Mouse (Mus musculus) adrenal gland, adult (tissue): ENCODE results near the gene Adra2b.

ENCODE experiments used
- DNase-seq, 2 experiments: peaks; one replicate each; pipeline ENCODE4 v3.0.0; 2022 to 2023; ENCODE audit warnings: low spot score in 1 of 2; ENCODE audit not compliant: inconsistent age in 2 of 2

The Adra2b gene

DNA sequence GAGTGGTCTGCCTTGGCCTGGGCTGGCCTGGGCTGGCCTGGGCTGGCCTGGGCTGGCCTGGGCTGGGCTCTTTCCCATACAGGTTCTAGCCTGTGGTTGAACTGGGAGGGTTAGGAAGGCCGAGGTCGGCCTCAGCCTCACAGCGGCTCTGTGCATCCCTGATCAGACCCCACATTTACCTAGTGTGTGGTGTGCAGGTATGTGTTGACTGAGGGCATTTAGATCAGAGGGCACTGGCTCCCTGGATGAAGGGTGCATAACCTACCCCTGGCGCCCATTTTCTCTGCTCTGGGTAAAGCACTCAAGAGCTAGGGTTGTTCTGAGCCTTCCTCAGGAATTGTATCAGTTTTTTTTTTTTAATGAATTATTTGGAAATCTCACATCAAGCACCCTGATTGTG lies 24.6 kb upstream of the Adra2b start, which contains the start of gene Astl:
Gene Astl (plus strand): TSS at position 224 of the 400 bp plus-strand sequence.
- DNase-seq, result no peak

DNA sequence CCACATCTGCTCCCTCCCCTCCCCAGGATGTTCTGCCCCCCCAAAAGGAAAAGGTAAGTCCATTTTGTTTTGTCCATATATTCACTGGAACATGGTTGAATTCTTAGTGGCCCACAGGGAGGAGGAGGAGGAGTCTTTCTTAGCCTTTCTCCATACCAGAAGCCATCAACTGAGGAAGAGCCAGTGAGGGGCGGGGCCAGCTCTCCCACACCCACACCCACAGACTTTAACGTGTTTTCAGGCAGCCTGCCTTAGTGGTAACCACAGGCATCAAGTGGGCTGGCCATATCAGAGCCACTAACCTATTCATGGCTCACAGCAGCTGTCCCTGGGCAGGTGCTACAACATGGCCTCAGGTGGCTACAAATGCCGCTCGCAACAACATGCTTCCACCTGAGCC lies 24.2 kb upstream of the Adra2b start:
- no peak for DNase-seq

DNA sequence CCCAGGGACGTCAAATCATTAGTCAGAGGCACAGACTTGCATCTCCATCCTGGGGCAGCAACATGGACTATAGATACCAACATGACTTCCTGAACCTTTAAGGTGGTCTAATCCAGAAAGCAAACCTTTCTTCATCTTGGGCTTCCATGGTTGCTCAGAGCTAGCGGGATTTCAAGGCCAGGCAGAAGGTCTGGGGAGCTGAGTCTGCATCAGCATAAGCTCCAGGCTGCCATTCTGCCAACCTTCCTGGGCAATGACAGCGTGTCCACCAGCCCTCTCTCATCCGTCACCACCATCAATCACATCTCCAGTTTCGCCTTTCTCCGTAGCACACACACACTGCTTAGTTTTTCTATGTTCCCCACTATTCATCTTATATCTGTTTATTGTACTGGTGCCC lies 23.7 kb upstream of the Adra2b start:
- no peak for DNase-seq

DNA sequence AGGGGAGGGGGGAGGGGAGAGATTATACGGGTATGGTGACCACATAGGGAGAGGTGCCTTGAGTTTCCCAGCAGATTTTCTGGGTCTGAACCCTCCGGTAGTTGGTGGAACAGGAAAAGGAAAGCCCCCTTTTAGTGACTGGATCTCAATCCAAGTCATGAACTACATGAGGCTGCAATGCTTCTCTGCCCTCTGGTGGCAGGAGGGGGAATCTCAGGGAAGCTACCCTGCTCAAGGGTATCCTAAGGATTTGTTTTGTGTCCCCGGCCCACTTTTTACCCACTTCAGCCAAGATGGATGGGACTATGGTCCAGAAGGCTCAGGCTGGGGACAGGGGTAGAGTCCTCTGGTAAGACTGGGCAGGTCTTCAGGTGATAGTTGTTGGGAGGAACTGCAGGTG lies 21.8 kb upstream of the Adra2b start:
- peak; percentile 42 to 82 for DNase-seq

DNA sequence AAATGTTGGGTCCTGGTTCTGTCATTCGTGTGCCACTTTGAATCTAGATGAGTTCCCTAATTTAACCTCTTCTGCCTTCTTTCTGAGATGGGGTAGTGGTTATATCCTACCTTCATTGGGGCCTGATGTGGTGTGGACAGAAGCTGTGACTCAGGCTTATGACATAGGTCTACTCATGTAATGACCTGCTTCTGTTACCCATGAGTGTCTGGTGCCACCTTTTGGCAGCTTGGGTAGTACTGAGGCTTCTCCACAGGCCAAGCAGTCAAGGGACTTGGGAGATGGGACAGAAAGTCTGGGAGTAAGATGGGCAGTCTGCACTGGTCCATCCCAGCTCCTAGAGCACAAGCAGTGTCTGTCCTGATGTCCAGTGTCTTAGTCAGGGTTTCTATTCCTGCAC lies 16.7 kb upstream of the Adra2b start:
- DNase-seq, result peak in 1 of 2 experiments; percentile 42

DNA sequence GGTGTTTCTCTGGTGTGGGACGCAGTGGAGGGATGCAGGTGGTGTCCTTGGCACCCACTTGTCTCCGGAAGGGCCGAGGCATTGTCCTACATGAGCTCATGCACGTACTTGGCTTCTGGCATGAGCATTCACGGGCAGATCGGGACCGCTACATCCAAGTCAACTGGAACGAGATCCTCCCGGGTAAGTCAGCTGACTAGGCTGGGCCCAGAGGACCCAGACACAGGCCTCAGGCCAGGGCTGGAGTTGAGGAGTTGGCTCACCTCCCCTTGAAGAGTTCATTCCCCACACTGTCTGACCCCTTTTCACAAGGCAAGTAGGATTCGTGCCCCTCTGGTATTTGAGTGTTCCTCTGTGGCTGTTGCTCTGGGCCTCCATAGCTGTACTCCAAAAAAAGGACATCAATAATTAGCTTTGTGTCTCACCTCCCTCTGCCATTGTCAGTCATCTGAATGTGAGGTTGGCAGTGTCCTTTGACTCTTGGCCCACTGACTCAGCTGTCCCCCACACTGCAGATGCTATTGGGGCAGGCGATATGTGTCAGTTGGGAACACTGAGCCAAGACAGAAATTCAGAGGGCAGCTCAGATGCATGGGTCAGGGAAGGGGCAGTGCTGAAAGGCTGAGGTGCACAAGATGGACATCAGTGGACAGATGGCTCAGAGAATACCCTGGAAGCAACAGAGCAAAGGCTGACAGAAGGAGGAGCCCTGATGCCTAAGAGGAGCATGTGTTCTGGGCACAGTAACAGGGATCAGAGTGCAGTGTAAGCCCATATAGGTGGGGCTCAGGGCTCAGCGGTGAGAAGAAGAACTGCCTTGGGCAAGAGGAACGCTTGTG lies 15.6 kb upstream of the Adra2b start:
- no peak for DNase-seq

GRCm38 (mm10) chr2:127353881-127354280 lies 9.1 kb upstream of the Adra2b start:
- no peak for DNase-seq

- DNase-seq, result no peak
These were observed 259 bp downstream of the Adra2b start for GRCm38 (mm10) chr2:127363282-127363652.

DNA sequence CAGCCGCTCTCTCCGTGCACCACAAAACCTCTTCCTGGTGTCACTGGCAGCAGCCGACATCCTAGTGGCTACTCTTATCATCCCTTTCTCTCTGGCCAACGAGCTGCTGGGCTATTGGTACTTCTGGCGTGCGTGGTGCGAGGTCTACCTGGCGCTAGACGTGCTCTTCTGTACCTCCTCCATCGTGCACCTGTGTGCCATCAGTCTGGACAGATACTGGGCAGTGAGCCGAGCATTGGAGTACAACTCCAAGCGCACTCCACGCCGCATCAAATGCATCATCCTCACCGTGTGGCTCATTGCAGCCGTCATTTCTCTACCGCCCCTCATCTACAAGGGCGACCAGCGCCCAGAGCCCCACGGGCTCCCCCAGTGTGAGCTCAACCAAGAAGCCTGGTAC lies 688 bp downstream of the Adra2b start:
- peak in 1 of 2 experiments; percentile 37 for DNase-seq

GRCm38 (mm10) chr2:127364452-127364851 lies 1.4 kb downstream of the Adra2b start:
- DNase-seq, result no peak

DNA sequence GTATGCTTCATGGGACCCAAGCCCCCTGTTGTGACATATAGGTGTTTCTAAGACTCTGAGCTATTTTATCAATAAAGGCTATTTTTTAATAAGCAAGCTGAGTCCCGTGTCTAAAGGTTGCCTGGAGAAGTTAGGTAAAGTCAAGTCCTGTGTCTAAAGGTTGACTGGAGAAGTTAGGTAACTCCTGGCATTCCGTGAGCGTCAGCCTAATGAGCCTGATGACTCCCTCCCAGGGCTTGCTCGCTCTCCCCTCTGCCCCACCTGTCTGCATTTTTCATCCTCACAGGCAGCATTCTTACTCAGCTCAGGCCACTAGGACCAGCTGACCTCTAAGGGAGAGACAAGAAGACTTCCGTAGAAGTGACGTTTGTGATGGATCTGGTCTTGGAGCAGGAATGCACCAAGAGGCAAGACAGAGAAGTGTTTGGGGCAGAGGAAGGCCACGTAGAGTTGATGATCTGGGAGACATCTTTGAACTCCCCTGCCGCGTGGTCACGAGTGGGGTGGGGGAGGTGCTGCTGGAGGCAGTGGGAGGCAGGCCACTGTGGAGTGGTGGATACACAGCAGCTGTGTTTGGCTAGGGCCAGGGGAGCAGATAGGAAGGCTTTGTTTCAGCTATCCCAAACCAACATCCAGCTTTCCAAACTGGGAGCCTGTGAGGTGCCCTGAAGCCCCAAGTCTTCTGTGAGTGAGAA lies 4.3 kb downstream of the Adra2b start:
- no peak for DNase-seq

GRCm38 (mm10) chr2:127369703-127370376 lies 6.8 kb downstream of the Adra2b start:
- no peak for DNase-seq

DNA sequence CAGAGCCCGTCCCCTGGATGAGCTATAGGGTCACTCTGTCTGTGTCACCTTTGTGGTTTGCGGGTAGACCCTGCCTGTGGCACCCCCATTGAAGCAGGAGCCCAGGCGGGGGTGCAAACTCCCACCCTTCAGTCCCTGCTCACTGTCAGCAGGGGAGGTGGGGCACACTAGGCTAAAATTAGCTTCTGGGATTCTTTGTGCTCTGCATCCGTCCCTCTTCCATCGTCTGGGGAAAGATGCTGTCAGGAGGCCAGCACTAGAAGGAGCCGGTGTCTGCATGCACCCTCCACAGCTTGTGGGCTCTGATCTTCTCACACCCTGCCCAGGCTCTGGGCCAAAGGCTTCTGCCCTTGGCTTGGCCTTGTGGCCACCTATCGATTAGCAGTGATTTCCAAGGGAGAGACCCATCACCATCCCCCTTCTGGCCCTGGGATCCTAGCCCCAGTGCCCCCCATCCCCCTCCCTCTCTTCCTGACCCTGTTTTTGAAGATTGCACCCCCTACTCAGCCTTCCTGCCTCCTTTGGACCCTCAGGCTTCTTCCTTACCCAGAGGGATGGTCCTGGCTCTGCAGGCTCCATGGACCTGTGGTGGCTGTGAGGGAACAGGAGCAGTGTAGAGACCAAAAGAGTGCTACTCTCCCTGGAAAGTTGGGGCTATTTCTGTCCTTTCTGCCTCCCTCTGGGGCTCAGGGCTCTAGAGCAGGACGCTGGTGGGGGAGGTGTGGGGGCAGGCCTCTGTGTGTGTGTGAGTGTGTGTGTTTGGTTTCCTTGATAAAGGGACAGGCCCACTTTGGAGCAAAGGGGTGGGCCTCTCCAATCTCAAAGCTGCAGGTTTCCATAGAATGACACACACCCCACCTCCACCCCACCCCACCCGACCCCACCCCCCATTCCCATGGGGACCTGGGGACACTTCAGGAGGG lies 7.8 kb downstream of the Adra2b start:
- DNase-seq, result no peak

DNA sequence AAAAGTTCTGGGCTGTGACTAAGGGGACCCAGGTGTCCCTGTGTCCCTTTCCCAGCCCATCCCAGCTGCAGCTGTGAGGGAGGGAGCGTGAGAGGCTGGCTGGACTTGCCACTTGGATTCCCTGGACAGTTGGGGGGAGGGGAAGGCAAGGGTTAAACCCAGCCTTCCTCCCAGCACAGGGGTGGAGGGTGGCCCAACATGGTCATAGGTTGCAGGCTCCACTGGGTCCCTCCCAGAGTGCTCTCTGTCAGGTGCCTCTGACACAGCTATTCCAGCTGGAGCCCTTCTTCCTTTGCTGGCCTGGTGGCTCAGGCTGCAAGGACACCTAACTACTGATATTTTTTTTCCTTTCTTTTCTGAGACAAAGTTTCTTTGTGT lies 8.5 kb downstream of the Adra2b start:
- no peak for DNase-seq

DNA sequence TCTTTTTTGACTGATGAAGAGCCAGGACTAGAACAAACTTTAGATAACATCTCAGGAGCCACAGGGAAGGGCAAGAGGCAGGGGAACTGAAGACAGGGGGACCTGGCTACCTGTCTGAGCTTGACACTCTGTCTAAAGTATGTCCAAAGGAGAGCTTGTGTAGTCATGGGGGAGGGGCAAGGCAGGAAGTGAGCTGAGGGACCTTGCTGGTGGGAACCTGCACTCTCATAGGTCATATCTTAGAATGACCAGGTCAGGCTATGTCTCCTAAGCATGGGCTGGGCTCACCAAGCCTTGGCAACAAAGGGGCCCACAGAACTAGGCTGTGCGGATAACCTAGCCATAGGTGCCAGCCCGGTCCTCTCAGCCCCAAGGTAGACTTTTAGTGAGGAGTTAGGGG lies 9.1 kb downstream of the Adra2b start:
- no peak for DNase-seq

GRCm38 (mm10) chr2:127374131-127374530 lies 11.1 kb downstream of the Adra2b start:
- no peak for DNase-seq

- DNase-seq, result no peak
These were observed 12.1 kb downstream of the Adra2b start for GRCm38 (mm10) chr2:127375087-127375486.

GRCm38 (mm10) chr2:127375759-127376341 lies 12.8 kb downstream of the Adra2b start:
- DNase-seq, result no peak

DNA sequence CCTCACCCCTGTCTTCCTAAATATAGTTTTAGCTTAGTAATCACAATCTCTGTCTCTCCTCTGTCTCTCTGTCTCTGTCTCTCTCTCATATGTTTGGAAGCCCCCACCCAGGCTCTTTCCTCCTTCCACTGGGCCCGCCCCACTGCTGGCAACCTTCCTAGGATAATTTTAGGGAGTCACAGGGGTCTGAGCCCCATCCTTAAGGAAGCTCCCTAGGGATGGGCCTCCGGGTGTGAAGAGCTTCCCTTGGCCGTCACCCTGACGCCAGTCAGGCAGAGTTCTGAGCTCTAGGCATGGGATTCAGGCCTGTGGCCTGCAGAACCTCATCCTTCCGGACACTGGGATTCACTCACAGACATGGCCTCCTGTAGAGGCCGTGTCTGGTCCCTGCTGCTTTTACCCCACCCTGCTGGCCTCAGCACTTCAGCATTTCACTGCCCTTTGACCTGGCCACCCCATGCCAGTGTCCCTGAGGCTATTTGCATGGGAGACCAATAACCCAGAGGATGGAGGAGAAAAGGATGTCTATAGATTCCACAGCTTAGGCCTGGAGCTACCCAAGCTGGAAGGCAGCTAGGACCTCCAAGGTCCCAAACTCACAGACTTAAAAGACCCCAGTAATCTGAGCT lies 13.5 kb downstream of the Adra2b start:
- DNase-seq, result no peak
